Mouse (Mus musculus): ENCODE measurements around the gene Map6d1.

DNA sequence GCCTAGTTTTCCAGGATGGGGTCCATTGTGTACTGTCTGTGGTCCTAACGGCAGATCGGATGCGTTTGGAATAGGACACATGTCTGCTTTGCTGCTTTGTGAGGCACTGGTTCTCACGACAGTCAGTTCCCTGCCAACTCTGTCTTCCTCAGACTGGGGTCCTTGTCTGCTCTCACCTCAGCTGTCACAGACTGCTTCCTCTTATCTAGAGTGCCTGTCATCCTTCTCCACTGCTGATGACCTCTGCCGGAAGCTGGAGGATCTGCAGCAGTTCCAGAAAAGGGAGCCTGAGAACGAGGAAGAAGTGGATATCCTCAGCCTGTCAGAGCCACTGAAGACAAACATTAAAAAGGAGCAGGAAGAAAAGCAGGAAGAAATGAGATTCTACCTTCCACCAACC lies 13.7 kb downstream of the Map6d1 start:
- TF ChIP-seq ETS1 (conservative IDR thresholded peaks at IDR 0.05; ENCODE audit: low read depth, low read length) (no peak), POLR2A (IDR thresholded peaks at IDR 0.05; ENCODE audit: low read depth, low read length) (no peak), BHLHE40 (IDR thresholded peaks at IDR 0.05; ENCODE audit: low read depth, low read length) (no peak)

All from CH12.LX (cell line).